Mouse (Mus musculus) bone marrow macrophage, adult 2 months (primary cell): ENCODE results near the gene Hoxb2.

Source experiments
- CTCF ChIP-seq: IDR thresholded peaks from 2 replicates; pipeline ENCODE4 v1.5.1; 2012; ENCODE audit warnings: low read depth, mild to moderate bottlenecking, low read length, moderate library complexity
- POLR2A ChIP-seq: IDR thresholded peaks from 2 replicates; pipeline ENCODE4 v1.6.1; 2012; ENCODE audit warnings: mild to moderate bottlenecking, low read depth, low read length, borderline replicate concordance

- TF ChIP-seq CTCF (no peak), POLR2A (no peak)
Observed at GRCm38 (mm10) chr11:96353939-96354338, 3.6 kb downstream of the Hoxb2 start.
